Mouse (Mus musculus) c-Kit-positive CD71-positive TER-119-negative erythroid progenitor cells, embryonic 14.5 days (primary cell): Measurements from ENCODE around the gene Exph5.

ENCODE experiments used
- DNase-seq: peaks from one replicate; pipeline ENCODE4 v3.0.0-alpha.2; 2013; ENCODE audit warnings: low read depth

Gene Exph5

DNA sequence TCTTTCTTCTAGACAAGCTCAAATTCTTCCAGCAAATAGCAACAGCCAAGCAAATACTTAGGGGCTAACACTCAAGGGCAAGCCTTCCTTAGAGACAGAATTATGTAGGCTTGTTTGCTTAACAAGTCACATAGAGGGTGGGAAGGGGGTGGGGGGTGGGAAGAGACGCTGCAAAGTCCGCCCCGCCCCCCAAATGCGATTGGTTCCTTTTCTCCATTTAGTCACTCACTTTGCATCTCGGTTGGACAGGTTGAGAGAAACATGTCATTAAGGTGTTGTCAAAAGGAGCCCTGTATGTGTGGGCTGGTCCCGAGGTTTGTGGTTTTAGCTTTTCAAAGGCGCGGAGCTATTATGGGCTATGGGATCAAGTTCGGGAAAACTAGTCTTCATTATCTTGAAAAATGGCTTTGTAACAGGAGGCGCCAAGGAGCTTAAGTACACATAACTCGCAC is at the start of gene Exph5:
Gene Exph5, plus strand, starts transcription at position 402 of the 452 bp plus-strand sequence.
- DNase-seq, result peak; percentile 7

DNA sequence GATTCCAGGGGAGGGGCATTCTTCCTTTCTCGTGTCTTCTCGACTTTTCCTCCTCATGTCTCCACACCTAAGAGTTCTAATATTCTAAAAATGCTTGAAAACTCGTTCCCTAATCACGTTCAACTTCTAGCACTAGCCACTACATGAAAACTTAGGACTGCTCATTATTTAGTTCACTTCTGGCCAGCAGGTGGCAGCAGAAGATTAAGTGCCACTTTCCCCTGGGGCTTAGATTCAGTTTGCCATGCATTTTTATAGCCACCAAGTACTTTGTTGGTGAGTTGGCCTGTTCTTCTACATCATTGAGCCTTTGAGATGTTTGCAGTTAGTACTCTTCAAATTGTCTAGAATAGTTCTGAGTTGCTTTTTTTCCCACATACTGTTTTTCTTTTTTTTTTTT is 47.1 kb upstream of the Exph5 start:
- peak; percentile 55 for DNase-seq

GRCm38 (mm10) chr9:53256690-53257305 is 44.7 kb upstream of the Exph5 start:
- no peak for DNase-seq

- no peak for DNase-seq
Measured at GRCm38 (mm10) chr9:53257772-53258171, 43.7 kb upstream of the Exph5 start.

GRCm38 (mm10) chr9:53258199-53258598 is 43.3 kb upstream of the Exph5 start:
- DNase-seq, result no peak

DNA sequence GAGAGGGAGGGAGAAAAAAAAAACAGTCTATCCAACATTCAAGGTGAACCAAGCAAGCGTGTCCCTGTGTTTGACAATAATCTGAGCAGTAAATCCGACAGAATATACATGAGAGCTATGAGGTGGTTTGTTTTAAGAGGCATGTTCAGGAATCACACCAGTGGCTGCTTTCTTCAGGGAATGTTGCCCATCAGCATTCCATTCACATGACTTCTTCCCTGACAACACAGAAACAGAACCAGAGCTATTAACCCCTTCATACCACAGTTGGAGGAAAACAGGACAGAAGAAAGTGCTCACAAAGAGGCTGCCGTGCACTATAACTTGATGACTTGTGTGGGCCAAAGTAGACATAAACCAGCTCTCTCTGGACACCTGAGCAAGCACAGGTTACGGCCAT is 37.1 kb upstream of the Exph5 start:
- DNase-seq, result no peak

DNA sequence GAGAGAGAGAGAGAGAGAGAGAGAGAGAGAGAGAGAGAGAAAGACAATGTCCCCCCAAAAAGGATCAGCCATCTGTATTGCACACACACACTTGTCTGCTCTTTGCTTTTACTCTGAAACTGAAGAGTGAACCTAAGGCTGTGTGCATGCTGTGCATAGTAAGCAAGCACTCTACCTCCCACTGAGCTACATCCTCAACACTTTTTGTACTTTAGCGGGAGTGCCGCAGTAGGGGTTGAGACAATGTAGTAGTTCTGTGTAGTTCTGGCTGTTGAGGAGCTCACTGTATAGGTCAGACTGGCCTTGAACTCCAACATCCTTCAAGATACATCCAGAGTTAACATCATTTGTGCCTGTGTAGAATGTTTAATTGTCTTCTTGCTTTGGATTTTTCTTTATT is 35.9 kb upstream of the Exph5 start:
- no peak for DNase-seq

- DNase-seq, result no peak
Measured at GRCm38 (mm10) chr9:53268036-53268435, 33.4 kb upstream of the Exph5 start.

DNA sequence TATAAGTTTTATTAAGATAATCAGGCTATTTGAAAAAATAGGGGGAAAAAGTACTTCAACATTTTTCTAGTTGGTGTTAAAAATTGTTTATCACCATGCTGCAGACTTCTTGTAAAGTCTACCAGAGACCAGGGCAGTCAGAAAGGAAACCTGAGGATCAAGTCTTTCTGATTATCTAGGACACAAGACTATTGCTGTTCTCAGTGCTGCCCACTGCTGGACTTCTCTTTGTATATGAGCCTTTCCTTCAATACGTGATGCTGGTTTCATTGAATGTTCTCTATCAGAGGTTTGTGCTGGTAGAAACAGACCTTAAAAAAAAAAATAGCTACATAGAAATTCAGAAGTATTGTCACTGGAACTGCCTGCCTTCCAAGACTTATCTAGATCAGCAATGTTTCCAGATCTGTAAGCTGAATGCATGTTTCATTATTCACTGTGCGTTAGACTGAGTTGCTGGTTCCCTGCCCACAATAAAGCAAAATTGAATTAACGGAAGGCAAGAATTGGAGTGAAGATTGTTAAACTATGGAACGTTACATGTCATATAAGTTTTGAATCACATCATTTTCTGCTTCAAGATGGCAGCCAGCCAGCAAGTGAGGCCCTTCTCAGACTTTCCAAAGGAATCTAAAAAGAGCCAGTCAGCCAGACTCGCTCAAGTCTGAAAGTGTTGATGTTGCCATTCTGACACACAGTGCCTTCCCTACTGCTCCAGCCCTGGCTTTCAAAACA is 32.6 kb upstream of the Exph5 start:
- DNase-seq, result no peak

- no peak for DNase-seq
Measured at GRCm38 (mm10) chr9:53269466-53269755, 32.1 kb upstream of the Exph5 start.

DNA sequence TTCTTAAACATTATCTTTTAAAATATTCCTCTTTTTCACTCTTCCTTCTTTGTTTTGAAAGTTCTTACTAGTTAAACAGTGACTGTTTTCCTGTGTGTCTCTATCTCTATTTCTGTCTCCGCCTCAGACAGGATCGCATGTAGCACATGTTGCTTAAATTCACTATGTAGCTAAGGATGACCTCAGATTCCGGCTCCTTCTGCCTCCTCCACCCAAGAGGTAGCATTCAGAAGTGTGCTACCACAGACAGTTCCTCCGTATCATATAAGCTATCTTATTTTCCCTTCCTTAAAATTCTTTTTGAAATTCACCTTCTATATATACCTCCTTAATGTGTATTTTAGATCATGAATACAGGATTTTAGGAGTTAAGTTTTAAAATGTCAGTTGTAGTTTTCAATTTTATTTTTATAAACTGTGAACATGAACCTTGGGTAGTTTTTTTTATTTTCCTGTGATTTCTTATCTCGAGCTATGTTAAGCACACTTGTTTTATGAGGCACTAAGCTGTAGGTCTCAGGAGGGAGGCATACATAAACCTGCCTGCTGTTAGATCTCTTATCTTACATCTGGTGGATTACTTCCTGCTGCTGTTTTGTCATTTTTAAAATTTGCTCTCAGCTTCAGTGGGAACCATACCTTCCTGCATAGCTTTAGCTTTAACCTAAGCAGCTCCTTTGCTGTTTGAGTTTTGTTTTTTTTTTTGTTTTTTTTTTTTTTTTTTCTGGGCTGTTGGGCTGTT is 30.0 kb upstream of the Exph5 start:
- no peak for DNase-seq

DNA sequence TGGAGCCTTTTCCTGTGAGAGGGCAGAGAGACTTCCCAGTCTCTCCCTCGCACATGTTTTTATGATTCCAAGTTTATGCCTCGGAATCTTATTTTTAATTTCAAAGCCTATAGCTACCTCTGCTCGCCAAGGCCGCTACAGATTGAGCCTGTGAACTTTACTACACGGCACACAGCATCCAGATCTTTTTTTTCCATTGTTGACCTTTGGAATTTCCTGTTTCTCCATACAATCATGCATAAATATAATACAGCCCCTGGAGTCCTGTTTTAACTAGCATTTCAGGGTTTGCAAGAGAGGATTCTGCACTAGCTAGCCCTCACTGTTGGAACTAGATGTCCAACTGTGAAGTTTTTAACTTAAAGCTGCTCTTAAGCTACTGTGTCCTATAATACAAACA is 29.3 kb upstream of the Exph5 start:
- no peak for DNase-seq

DNA sequence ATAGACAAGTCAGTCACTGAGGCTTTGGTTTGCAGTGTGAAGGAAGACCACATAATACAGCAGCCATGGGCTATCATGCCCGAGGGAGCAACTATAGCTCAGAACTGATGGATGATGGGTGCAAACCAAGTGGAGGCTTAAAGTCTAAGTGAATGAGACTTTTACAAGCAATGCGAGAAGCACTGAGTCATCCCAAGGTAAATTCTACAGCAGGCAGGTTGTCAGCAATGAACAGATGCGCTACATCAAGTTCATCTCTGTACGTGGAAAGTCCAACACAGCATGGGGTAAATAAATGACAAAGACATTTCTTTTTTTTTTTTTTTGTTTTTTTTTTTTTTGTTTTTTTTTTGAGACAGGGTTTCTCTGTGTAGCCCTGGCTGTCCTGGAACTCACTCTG is 28.8 kb upstream of the Exph5 start:
- no peak for DNase-seq

GRCm38 (mm10) chr9:53276381-53276780 is 25.1 kb upstream of the Exph5 start:
- DNase-seq, result no peak

GRCm38 (mm10) chr9:53278997-53279396 is 22.5 kb upstream of the Exph5 start:
- DNase-seq, result no peak

DNA sequence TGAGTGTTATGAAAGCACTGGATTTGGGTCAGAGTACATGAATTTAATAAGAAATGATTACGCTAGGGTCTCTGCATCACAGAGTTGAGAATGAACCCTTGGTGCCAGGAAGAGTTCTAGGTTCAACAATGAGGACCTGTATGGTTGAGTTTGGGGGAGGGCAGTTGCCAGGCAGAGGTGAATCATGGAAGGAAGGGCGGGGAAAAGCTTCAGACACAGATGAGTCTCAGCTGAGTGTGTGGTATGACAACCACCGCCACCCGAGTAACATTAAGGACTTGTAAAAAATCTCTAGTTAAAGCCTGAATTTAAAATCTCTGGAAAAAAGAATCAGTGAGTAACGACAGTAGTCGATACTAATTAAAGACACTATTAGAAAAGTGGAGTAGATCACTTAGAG is 14.7 kb upstream of the Exph5 start:
- no peak for DNase-seq

DNA sequence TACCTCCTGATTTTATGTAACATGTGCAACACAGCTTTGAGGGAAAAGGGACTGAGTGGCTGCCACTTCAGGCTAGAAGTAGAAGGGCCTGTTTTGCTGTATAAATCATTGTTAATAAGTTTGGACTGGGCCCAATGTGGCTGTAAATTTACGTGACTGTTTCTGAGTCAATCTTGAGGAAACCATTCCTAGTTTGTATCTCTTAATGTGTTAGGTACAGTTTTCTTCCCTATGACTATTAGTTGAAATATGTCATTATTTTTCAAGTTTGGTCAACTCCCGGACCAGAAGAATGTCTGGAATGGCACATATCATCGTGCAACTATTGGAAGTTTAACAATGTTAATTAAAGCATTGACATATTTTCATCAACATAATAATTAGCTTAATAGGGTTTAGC is 11.5 kb upstream of the Exph5 start:
- no peak for DNase-seq

DNA sequence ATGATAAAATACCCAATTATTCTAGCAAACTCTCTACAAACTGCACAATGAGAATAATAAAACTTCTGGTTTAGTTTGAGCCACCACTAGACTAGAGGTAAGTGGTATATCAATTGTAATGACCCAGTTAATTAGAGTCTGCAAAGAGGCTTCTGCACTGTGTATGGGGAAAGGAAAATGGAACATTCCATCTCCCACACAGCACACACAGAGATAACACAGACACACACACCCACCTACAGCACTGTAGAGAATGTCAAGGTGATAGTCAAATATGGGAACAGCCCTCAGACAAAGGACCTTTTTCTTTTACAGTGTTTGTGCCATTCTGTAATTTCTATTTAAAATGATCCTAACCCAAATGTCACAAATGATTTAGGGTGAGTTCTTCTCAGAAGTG is 8.6 kb upstream of the Exph5 start:
- DNase-seq, result no peak

- DNase-seq, result no peak
Measured at GRCm38 (mm10) chr9:53301801-53302311, 386 bp downstream of the Exph5 start.

- no peak for DNase-seq
Measured at GRCm38 (mm10) chr9:53302415-53302814, 945 bp downstream of the Exph5 start.

DNA sequence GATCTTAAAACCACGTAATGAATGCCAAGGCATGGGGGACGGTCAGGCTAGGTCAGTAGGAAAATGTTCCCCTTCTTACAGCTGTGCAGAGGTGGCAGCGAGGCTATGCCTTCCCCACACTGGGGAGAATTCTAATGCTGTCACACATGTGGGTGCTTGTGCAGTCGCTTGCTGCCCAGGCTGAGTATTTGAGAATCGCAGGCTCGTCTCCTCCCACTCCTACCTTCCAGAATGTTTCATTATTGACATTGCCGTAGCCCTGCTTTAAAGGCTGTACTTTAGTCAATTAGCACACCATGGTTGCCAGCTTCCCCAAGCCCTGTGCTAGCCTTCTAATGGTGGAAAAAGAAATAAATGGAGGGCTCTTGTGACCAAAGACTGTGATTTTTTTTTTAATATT is 6.4 kb downstream of the Exph5 start:
- DNase-seq, result no peak

DNA sequence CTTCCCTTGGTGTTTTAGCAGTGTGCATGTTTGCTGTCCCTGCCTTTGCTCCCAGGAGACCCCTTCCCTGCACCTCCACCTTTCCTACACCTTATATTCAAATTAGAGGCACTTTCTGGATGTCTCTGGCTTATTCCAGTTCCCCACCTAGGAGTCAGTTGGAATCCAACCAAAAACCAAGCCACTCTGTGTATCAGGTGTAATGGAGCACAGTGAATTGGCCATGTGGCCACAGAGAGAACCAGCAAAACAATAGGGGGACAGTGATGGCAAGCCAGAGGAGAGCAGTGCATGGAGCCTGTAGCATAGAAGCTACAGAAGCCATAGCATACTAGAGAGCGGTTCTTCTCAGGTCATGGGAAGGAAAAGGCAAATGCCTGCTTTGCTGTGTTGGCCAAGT is 11.5 kb downstream of the Exph5 start:
- no peak for DNase-seq
